Mouse (Mus musculus): ENCODE data around the gene Bche. TPM values are rescaled to one million over a fixed set of nuclear protein-coding genes. Genes with fewer than 3 reads are reported as not detected.

The Bche gene
- total RNA-seq (2014; rRNA removed) (2.6 and 3.8 TPM in 2 replicates), polyA plus RNA-seq (2015; fragmentation: Nextera tagmentation; extraction: Ambion mirVana) (1.4 and 1.7 TPM in 2 replicates)

- no peak for ATAC-seq (ENCODE audit: low FRiP score)
- WGBS = 12% methylated on average over 10 of the region's 10 CpGs
- H3K27me3 ChIP-seq (ENCODE audit: insufficient read depth, low read length) = no peaks in the 10 kb centered on the region
- DNase-seq (ENCODE audit: low spot score) = no peak
- no peak within 1 kb of the TSS for H3K27ac ChIP-seq (ENCODE audit: low read depth, low read length)
- no peaks in the 10 kb centered on the region for H3K36me3 ChIP-seq (ENCODE audit: insufficient read depth, low read length)
- H3K4me2 ChIP-seq (ENCODE audit: low read depth, low read length, poor library complexity, severe bottlenecking) = peak within 1 kb of the TSS; percentile 68
- H3K4me1 ChIP-seq (ENCODE audit: insufficient read depth, low read length) = no peaks in the 10 kb centered on the region
- H3K4me3 ChIP-seq (ENCODE audit: low read depth, low read length) = peak within 1 kb of the TSS; percentile 44
- H3K9me3 ChIP-seq (ENCODE audit: low read length) = no peaks in the 10 kb centered on the region
- H3K9ac ChIP-seq (replicated peaks; ENCODE audit: low read length, poor library complexity, severe bottlenecking) = peak within 1 kb of the TSS; percentile 55
- TF ChIP-seq CTCF (IDR thresholded peaks at IDR 0.05) = no peak
Measured at GRCm38 (mm10) chr3:73708410-73708714, at the start of gene Bche. Gene Bche, minus strand, starts transcription at chr3:73708415.

- Histone ChIP-seq H3K9me3 (ENCODE audit: low read length) (no peaks in the 10 kb centered on the region), H3K4me1 (ENCODE audit: insufficient read depth, low read length) (no peaks in the 10 kb centered on the region), H3K36me3 (ENCODE audit: insufficient read depth, low read length) (no peaks in the 10 kb centered on the region), H3K27ac (ENCODE audit: low read depth, low read length) (no peak overlapping the region), H3K9ac (replicated peaks; ENCODE audit: low read length, poor library complexity, severe bottlenecking) (no peak overlapping the region), H3K4me2 (ENCODE audit: low read depth, low read length, poor library complexity, severe bottlenecking) (no peak overlapping the region), H3K4me3 (ENCODE audit: low read depth, low read length) (no peak overlapping the region), H3K27me3 (ENCODE audit: insufficient read depth, low read length) (no peaks in the 10 kb centered on the region)
- DNase-seq (ENCODE audit: low spot score) = peak; percentile 6
- no peak for TF ChIP-seq CTCF (IDR thresholded peaks at IDR 0.05)
- ATAC-seq (ENCODE audit: low FRiP score) = no peak
Measured at GRCm38 (mm10) chr3:73741998-73742397, 33.8 kb upstream of the Bche start.

GRCm38 (mm10) chr3:73731677-73732076 lies 23.5 kb upstream of the Bche start:
- no peak overlapping the region for H3K9ac ChIP-seq (replicated peaks; ENCODE audit: low read length, poor library complexity, severe bottlenecking)
- peak; percentile 82 for DNase-seq (ENCODE audit: low spot score)
- ATAC-seq (ENCODE audit: low FRiP score) = no peak
- H3K9me3 ChIP-seq (ENCODE audit: low read length) = no peaks in the 10 kb centered on the region
- 35% methylated on average over 2 of the region's 2 CpGs for WGBS
- no peaks in the 10 kb centered on the region for H3K4me1 ChIP-seq (ENCODE audit: insufficient read depth, low read length)
- no peak overlapping the region for H3K27ac ChIP-seq (ENCODE audit: low read depth, low read length)
- H3K4me3 ChIP-seq (ENCODE audit: low read depth, low read length) = no peak overlapping the region
- no peak overlapping the region for H3K4me2 ChIP-seq (ENCODE audit: low read depth, low read length, poor library complexity, severe bottlenecking)
- no peaks in the 10 kb centered on the region for H3K27me3 ChIP-seq (ENCODE audit: insufficient read depth, low read length)
- TF ChIP-seq CTCF (IDR thresholded peaks at IDR 0.05) = peak; percentile 84
- no peaks in the 10 kb centered on the region for H3K36me3 ChIP-seq (ENCODE audit: insufficient read depth, low read length)

- Histone ChIP-seq H3K27me3 (ENCODE audit: insufficient read depth, low read length) (no peaks in the 10 kb centered on the region), H3K4me1 (ENCODE audit: insufficient read depth, low read length) (no peaks in the 10 kb centered on the region), H3K9ac (replicated peaks; ENCODE audit: low read length, poor library complexity, severe bottlenecking) (no peak overlapping the region), H3K4me2 (ENCODE audit: low read depth, low read length, poor library complexity, severe bottlenecking) (no peak overlapping the region), H3K4me3 (ENCODE audit: low read depth, low read length) (no peak overlapping the region), H3K36me3 (ENCODE audit: insufficient read depth, low read length) (no peaks in the 10 kb centered on the region), H3K9me3 (ENCODE audit: low read length) (no peaks in the 10 kb centered on the region), H3K27ac (ENCODE audit: low read depth, low read length) (no peak overlapping the region)
- ATAC-seq (ENCODE audit: low FRiP score) = no peak
- no peak for TF ChIP-seq CTCF (IDR thresholded peaks at IDR 0.05)
- 57% methylated on average over 5 of the region's 5 CpGs for WGBS
- no peak for DNase-seq (ENCODE audit: low spot score)
Measured at GRCm38 (mm10) chr3:73729511-73729910, 21.3 kb upstream of the Bche start.

GRCm38 (mm10) chr3:73725711-73726110 lies 17.5 kb upstream of the Bche start:
- Histone ChIP-seq H3K4me3 (ENCODE audit: low read depth, low read length) (no peak overlapping the region), H3K27ac (ENCODE audit: low read depth, low read length) (no peak overlapping the region), H3K9me3 (ENCODE audit: low read length) (no peaks in the 10 kb centered on the region), H3K4me1 (ENCODE audit: insufficient read depth, low read length) (no peaks in the 10 kb centered on the region), H3K27me3 (ENCODE audit: insufficient read depth, low read length) (no peaks in the 10 kb centered on the region), H3K36me3 (ENCODE audit: insufficient read depth, low read length) (no peaks in the 10 kb centered on the region), H3K4me2 (ENCODE audit: low read depth, low read length, poor library complexity, severe bottlenecking) (no peak overlapping the region), H3K9ac (replicated peaks; ENCODE audit: low read length, poor library complexity, severe bottlenecking) (no peak overlapping the region)
- ATAC-seq (ENCODE audit: low FRiP score) = no peak
- DNase-seq (ENCODE audit: low spot score) = no peak
- TF ChIP-seq CTCF (IDR thresholded peaks at IDR 0.05) = no peak

GRCm38 (mm10) chr3:73724869-73725268 lies 16.7 kb upstream of the Bche start:
- Histone ChIP-seq H3K4me1 (ENCODE audit: insufficient read depth, low read length) (no peaks in the 10 kb centered on the region), H3K27me3 (ENCODE audit: insufficient read depth, low read length) (no peaks in the 10 kb centered on the region), H3K4me3 (ENCODE audit: low read depth, low read length) (no peak overlapping the region), H3K9me3 (ENCODE audit: low read length) (no peaks in the 10 kb centered on the region), H3K9ac (replicated peaks; ENCODE audit: low read length, poor library complexity, severe bottlenecking) (no peak overlapping the region), H3K4me2 (ENCODE audit: low read depth, low read length, poor library complexity, severe bottlenecking) (no peak overlapping the region), H3K27ac (ENCODE audit: low read depth, low read length) (no peak overlapping the region), H3K36me3 (ENCODE audit: insufficient read depth, low read length) (no peaks in the 10 kb centered on the region)
- WGBS = 88% methylated on average over 1 of the region's 1 CpGs
- DNase-seq (ENCODE audit: low spot score) (no peak), ATAC-seq (ENCODE audit: low FRiP score) (no peak)
- no peak for TF ChIP-seq CTCF (IDR thresholded peaks at IDR 0.05)
